Mouse (Mus musculus) kidney, postnatal 10 days (tissue): ENCODE results near the gene B430306N03Rik.
"Not testable (repeated sequence)": the region's sequence is repeated elsewhere in the genome, so short reads cannot be mapped to it uniquely, and the experiment has no call there.

Source experiments
- DNase-seq: peaks from one replicate; pipeline ENCODE4 v3.0.0; 2021; ENCODE audit warnings: mixed read lengths

The B430306N03Rik gene

GRCm38 (mm10) chr17:48318686-48319085 is 2.7 kb downstream of the B430306N03Rik start:
- no peak for DNase-seq

DNA sequence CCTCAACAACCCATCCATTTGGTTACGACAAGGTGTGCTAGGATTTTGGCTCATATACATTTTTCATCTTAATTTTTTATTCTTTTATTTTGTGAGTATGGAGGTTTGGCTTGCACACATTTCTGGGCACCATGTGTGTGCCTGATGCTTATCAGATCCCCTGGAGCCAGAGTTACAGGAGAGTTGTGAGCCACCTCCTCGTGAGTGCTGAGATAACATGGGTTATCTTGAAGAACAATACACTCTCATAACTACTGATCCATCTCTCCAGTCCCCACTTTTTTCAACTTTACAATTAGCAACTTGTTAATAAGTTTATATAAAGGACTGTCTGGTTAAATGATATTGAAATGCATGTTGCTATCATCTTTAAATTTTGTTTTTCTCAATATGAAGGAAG is 5.3 kb downstream of the B430306N03Rik start:
- no peak for DNase-seq

DNA sequence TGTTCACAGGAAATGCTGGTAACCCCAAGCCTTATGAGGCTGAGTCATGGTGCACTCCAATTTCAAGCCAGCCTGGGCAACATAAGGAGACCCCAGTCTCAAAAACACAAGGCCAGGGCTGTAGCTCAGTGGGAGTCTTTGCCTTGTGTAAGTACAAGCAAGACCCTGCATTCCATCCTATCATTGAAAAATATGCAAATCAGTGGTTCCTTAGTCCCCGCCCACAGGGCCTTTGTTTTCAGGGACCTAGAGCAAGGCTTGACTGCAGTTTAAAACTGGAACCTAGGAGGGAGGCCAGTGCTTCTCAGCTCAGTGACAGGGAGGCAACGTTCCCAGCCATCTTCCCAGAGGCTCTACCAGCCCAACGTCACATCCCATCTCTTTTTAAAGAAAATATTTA is 7.3 kb downstream of the B430306N03Rik start:
- no peak for DNase-seq

DNA sequence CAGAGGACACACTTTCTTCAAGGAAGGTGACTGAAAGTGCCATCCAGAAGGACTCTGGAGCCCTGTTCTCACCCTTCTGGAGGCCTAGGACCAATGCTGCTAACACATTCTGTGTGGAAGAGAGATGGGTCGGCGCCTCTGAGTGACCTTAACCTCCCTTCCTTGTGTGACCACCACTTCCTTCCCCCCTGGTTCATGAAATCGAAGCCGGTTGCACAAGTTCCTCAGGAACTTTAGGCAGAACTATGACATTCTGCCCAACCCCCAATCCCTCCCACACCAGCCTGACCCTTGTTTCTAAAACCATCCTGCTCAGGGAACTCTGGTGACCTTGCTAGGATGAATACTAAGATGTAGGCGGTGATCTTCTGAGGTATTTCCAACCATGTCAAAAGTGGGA is 8.3 kb downstream of the B430306N03Rik start:
- DNase-seq, result no peak

GRCm38 (mm10) chr17:48325093-48325492 is 9.2 kb downstream of the B430306N03Rik start:
- no peak for DNase-seq

DNA sequence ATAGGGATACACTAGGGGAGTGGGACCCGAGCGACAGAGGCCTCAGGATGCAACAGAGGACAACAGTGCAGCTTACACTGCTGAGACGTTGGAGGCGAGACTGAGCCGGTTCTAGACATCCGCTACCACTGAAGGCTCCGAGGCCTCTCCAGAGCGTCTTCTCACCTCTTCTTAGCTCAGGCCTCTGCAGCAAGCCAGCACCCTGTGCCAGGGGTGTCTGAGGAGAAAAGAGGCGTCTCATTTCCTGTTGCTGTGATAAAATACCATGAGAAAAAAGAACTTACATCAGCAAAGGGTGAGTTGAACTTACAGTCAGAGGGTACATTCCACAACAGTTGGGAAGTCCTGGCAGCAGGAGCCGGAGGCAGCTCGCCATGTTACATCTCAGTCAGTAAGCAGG is 9.7 kb downstream of the B430306N03Rik start:
- no peak for DNase-seq

- no peak for DNase-seq
Observed at GRCm38 (mm10) chr17:48326656-48327055, 10.7 kb downstream of the B430306N03Rik start.

DNA sequence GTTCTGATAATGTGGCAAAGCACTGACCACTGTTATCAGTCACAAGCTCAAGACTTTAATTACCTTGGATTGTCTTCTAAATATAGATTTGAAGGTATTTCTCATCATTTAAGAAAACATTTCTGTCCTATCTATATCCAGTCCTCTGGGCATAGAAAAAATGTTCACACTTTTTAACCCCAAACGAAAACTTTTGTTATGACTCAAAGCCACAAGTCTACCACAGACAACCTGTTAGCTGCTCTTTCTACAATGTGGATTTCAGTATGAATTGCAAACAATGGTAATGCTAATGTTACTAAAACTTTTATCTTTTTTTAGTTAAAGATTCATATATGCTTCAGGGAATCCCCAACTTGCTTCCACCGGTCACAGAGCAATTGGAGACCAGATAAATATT is 16.6 kb downstream of the B430306N03Rik start:
- no peak for DNase-seq

- DNase-seq, result no peak
Observed at GRCm38 (mm10) chr17:48334186-48334585, 18.2 kb downstream of the B430306N03Rik start.

DNA sequence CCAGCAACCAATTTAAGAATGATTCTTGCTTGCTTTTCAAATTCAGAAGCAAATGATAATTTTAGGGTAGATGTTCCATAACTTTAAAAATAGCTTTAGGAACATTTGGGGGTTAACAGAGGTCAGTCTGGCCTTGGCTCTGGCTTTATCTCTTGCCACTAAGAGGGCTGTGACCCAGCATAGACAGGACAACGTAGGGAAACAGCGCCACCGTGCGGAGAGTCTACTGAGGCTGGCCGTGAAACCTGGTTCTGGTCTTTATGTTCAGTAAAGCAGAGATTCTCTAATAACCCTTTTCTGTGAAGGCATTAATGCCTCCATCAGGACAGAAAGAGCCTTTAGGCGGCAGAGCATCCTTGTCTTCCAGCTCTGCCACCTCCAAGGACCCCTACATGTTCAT is 20.9 kb downstream of the B430306N03Rik start:
- DNase-seq, result peak; percentile 90

DNA sequence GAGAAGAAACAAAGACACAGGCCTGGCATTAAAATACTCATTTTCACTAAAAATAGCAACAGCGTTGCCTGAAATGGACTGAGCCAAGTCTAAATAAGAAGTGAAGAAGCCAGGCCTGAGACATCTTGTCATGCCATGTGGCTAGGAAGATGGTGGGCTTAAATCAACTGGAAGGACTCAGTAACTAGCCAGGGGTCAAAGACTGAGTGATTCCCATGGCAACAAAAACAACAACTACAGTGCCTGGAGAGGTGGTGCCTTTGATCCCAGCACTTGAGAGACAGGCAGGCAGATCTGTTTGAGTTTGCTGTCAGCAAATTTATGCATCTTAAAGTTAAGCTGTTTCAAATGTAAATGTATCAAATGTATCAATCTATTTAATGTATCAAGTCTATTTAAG is 24.3 kb downstream of the B430306N03Rik start:
- no peak for DNase-seq

- no peak for DNase-seq
Observed at GRCm38 (mm10) chr17:48341947-48342346, 26.0 kb downstream of the B430306N03Rik start.

- no peak for DNase-seq
Observed at GRCm38 (mm10) chr17:48343065-48343464, 27.1 kb downstream of the B430306N03Rik start.

GRCm38 (mm10) chr17:48345824-48346223 is 29.9 kb downstream of the B430306N03Rik start:
- no peak for DNase-seq

GRCm38 (mm10) chr17:48346231-48346630 is 30.3 kb downstream of the B430306N03Rik start, which contains the start of gene Trem2:
TSS of gene Trem2 (plus strand) at chr17:48346401.
- no peak for DNase-seq

GRCm38 (mm10) chr17:48346834-48347233 is 30.9 kb downstream of the B430306N03Rik start:
- no peak for DNase-seq

DNA sequence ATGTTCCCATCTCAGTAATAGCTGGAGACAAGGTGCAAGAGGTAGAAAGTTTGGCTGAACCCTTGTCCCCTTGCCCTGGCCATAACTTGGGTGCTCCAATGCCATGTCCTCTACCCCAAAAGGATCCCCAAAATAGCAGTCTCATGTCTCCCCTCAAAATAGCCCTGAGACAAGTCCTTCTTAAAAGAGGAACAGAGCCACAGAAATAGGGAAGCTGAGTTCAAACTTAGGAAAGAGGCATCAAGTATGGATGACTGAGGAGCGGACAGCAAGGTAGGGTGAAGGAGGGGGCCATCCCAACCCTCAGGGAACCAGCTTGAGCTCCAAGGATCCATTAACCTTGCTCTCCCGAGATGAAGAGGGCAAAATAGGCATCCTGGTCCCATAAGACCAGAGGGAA is 31.3 kb downstream of the B430306N03Rik start:
- no peak for DNase-seq

DNA sequence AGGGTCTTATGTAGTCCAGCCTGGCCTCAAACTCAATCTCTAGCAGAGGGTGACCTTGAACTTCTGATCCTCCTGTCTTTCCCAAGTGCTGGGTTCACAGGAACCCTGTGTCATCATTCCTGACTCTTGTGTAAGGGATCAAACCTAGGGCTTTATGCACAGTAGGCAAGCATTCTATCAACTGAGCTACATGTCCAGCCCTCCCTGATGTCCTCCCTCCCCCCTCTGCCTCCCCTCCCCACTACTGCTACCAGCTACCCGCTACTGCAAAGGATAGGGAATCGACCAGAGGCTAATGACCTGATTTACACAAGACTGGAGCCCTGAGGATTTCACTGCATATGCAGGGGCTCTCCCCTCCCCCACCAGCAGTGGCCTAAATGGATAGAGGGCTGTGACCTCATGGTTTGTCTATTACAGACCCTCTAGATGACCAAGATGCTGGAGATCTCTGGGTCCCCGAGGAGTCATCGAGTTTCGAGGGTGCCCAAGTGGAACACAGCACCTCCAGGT is 34.8 kb downstream of the B430306N03Rik start:
- DNase-seq, result no peak

- not testable (repeated sequence) for DNase-seq
Observed at GRCm38 (mm10) chr17:48352976-48353375, 37.0 kb downstream of the B430306N03Rik start.

GRCm38 (mm10) chr17:48355822-48356221 is 39.9 kb downstream of the B430306N03Rik start:
- no peak for DNase-seq

DNA sequence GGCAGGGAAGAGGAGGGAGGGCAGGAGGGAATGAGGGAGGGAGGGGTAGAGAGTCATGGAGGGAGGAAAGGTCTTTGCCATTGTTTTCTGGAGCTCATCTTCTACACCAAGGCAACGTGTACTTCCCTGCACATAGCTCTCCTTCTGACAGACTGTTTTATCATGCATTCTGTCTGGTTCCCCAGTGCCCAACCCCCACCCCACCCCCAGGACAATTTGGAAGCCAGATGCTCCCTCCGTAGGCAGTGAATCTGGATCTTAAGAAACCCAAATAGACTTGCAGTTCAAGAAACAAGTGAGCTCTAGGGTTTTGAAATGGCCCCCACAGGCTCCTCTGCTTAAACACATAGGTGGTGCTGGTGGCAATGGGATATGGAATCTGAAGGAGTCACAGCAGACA is 42.0 kb downstream of the B430306N03Rik start:
- no peak for DNase-seq

GRCm38 (mm10) chr17:48359616-48360015 is 43.7 kb downstream of the B430306N03Rik start, which contains the start of gene Treml1:
TSS of gene Treml1 (plus strand) at chr17:48359916.
- DNase-seq, result no peak

DNA sequence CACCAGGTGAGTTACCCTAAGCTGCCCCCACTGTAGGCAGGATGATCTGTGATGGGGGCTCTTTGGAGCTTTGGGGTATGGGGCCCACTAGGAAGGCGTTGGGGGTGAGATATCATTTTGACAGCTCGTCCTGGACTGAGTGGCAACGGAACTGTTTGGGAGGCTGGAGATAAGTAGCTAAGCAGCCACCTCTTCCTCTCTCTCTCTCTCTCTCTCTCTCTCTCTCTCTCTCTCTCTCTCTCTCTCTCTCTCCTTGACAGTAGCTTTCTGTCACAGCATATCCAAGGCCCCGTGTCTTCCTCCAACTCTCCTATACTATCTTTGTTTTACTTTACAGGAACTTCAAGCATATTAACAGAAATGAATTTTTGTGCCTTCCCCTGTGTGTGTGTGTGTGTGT is 44.5 kb downstream of the B430306N03Rik start:
- DNase-seq, result no peak

- no peak for DNase-seq
Observed at GRCm38 (mm10) chr17:48362346-48362745, 46.4 kb downstream of the B430306N03Rik start.

GRCm38 (mm10) chr17:48362966-48363365 is 47.0 kb downstream of the B430306N03Rik start:
- peak; percentile 69 for DNase-seq
